Mouse (Mus musculus): ENCODE measurements around the gene Cib1. TPM values are rescaled to one million over a fixed set of nuclear protein-coding genes. Genes with fewer than 3 reads are reported as not detected.

Cib1 gene
- polyA plus RNA-seq, 1 experiment from 2014 or later: 90.8 TPM

GRCm38 (mm10) chr7:80230196-80230595, 2.4 kb downstream of the Cib1 start:
- H3K4me3 ChIP-seq: no peak overlapping the region
- ATAC-seq (ENCODE audit: borderline replicate concordance, extremely low read depth, low FRiP score, low TSS enrichment): no peak
- no peak overlapping the region for H3K9ac ChIP-seq
- WGBS: 73% methylated on average over 6 of the region's 6 CpGs
- no peak overlapping the region for H3K27ac ChIP-seq
- H3K4me1 ChIP-seq: peaks cover 22% of the 10 kb centered on the region
- H3K36me3 ChIP-seq: peaks cover 19% of the 10 kb centered on the region; the same call in 1 of the 2 replicates
- H3K4me2 ChIP-seq: no peak overlapping the region
- H3K9me3 ChIP-seq: no peaks in the 10 kb centered on the region
- H3K27me3 ChIP-seq: no peaks in the 10 kb centered on the region

- 95% methylated on average over 4 of the region's 4 CpGs for WGBS
- Histone ChIP-seq H3K4me1 (peaks cover 11% of the 10 kb centered on the region; the same call in 1 of the 2 replicates), H3K9ac (no peak overlapping the region), H3K4me2 (no peak overlapping the region), H3K4me3 (no peak overlapping the region), H3K36me3 (peaks cover 38% of the 10 kb centered on the region; the same call in 1 of the 2 replicates), H3K27me3 (no peaks in the 10 kb centered on the region), H3K9me3 (no peaks in the 10 kb centered on the region), H3K27ac (no peak overlapping the region)
- no peak for ATAC-seq (ENCODE audit: borderline replicate concordance, extremely low read depth, low FRiP score, low TSS enrichment)
Measured at GRCm38 (mm10) chr7:80227065-80227464, 5.5 kb downstream of the Cib1 start.

- Histone ChIP-seq H3K4me1 (no peaks in the 10 kb centered on the region), H3K9me3 (no peaks in the 10 kb centered on the region), H3K27ac (no peak overlapping the region), H3K4me2 (no peak overlapping the region), H3K9ac (no peak overlapping the region), H3K4me3 (no peak overlapping the region), H3K27me3 (no peaks in the 10 kb centered on the region), H3K36me3 (peaks cover 72% of the 10 kb centered on the region)
- no peak for ATAC-seq (ENCODE audit: borderline replicate concordance, extremely low read depth, low FRiP score, low TSS enrichment)
- WGBS: 85% methylated on average over 4 of the region's 4 CpGs
Measured at GRCm38 (mm10) chr7:80221179-80221750, 11.3 kb downstream of the Cib1 start.

GRCm38 (mm10) chr7:80220237-80220797, 12.3 kb downstream of the Cib1 start:
- no peak overlapping the region for H3K9ac ChIP-seq

GRCm38 (mm10) chr7:80218666-80219065, 13.9 kb downstream of the Cib1 start:
- no peak overlapping the region for H3K9ac ChIP-seq
- H3K4me2 ChIP-seq: no peak overlapping the region
- no peaks in the 10 kb centered on the region for H3K27me3 ChIP-seq
- H3K9me3 ChIP-seq: no peaks in the 10 kb centered on the region
- WGBS: 87% methylated on average over 9 of the region's 9 CpGs
- ATAC-seq (ENCODE audit: borderline replicate concordance, extremely low read depth, low FRiP score, low TSS enrichment): no peak
- no peak overlapping the region for H3K4me3 ChIP-seq
- H3K36me3 ChIP-seq: peaks cover 64% of the 10 kb centered on the region
- no peak overlapping the region for H3K27ac ChIP-seq
- 0 out of 2 replicates have a peak, but pooled peaks cover 2% of the 10 kb centered on the region for H3K4me1 ChIP-seq

More at GRCm38 (mm10) chr7:80220237-80220797, 12.3 kb downstream of the Cib1 start:
- ATAC-seq (ENCODE audit: borderline replicate concordance, extremely low read depth, low FRiP score, low TSS enrichment): no peak
- Histone ChIP-seq H3K36me3 (peaks cover 75% of the 10 kb centered on the region), H3K4me3 (no peak overlapping the region), H3K9me3 (no peaks in the 10 kb centered on the region), H3K4me1 (0 out of 2 replicates have a peak, but pooled peaks cover under 1% of the 10 kb centered on the region), H3K27ac (no peak overlapping the region), H3K4me2 (no peak overlapping the region), H3K27me3 (no peaks in the 10 kb centered on the region)
- WGBS: 91% methylated on average over 9 of the region's 9 CpGs

- H3K4me2 ChIP-seq: no peak overlapping the region
- ATAC-seq (ENCODE audit: borderline replicate concordance, extremely low read depth, low FRiP score, low TSS enrichment): 0 out of 2 replicates have a peak, but pooled peaks have one; percentile 38
- WGBS: 75% methylated on average over 8 of the region's 8 CpGs
- H3K27me3 ChIP-seq: no peaks in the 10 kb centered on the region
- H3K4me3 ChIP-seq: no peak overlapping the region
- no peak overlapping the region for H3K27ac ChIP-seq
- no peaks in the 10 kb centered on the region for H3K9me3 ChIP-seq
- H3K36me3 ChIP-seq: peaks cover 60% of the 10 kb centered on the region
- no peak overlapping the region for H3K9ac ChIP-seq
- H3K4me1 ChIP-seq: 0 out of 2 replicates have a peak, but pooled peaks cover 2% of the 10 kb centered on the region
Measured at GRCm38 (mm10) chr7:80216566-80216965, 16.0 kb downstream of the Cib1 start.

- no peaks in the 10 kb centered on the region for H3K27me3 ChIP-seq
- no peak overlapping the region for H3K27ac ChIP-seq
- peaks cover 49% of the 10 kb centered on the region for H3K36me3 ChIP-seq
- peak; percentile 77; the same call in 1 of the 2 replicates for ATAC-seq (ENCODE audit: borderline replicate concordance, extremely low read depth, low FRiP score, low TSS enrichment)
- no peak overlapping the region for H3K4me3 ChIP-seq
- H3K9me3 ChIP-seq: no peaks in the 10 kb centered on the region
- 0 out of 2 replicates have a peak, but pooled peaks cover 2% of the 10 kb centered on the region for H3K4me1 ChIP-seq
- no peak overlapping the region for H3K4me2 ChIP-seq
- 21% methylated on average over 4 of the region's 4 CpGs for WGBS
- H3K9ac ChIP-seq: no peak overlapping the region
Measured at GRCm38 (mm10) chr7:80215398-80215797, 17.2 kb downstream of the Cib1 start.

- 77% methylated on average over 8 of the region's 8 CpGs for WGBS
- H3K36me3 ChIP-seq: peaks cover 39% of the 10 kb centered on the region
- no peak for ATAC-seq (ENCODE audit: borderline replicate concordance, extremely low read depth, low FRiP score, low TSS enrichment)
Measured at GRCm38 (mm10) chr7:80214459-80214858, 18.2 kb downstream of the Cib1 start.

GRCm38 (mm10) chr7:80213604-80214003, 19.0 kb downstream of the Cib1 start:
- H3K9me3 ChIP-seq: no peaks in the 10 kb centered on the region
- H3K27me3 ChIP-seq: no peaks in the 10 kb centered on the region
- peaks cover 18% of the 10 kb centered on the region for H3K4me1 ChIP-seq
- H3K4me3 ChIP-seq: no peak overlapping the region
- ATAC-seq (ENCODE audit: borderline replicate concordance, extremely low read depth, low FRiP score, low TSS enrichment): no peak
- H3K9ac ChIP-seq: no peak overlapping the region
- no peak overlapping the region for H3K27ac ChIP-seq
- 85% methylated on average over 7 of the region's 7 CpGs for WGBS
- H3K36me3 ChIP-seq: peaks cover 31% of the 10 kb centered on the region; the same call in 1 of the 2 replicates
- H3K4me2 ChIP-seq: no peak overlapping the region

More at GRCm38 (mm10) chr7:80214459-80214858, 18.2 kb downstream of the Cib1 start:
- Histone ChIP-seq H3K4me1 (peaks cover 10% of the 10 kb centered on the region), H3K9ac (no peak overlapping the region), H3K9me3 (no peaks in the 10 kb centered on the region), H3K4me2 (no peak overlapping the region), H3K27me3 (no peaks in the 10 kb centered on the region), H3K27ac (no peak overlapping the region), H3K4me3 (no peak overlapping the region)

- ATAC-seq (ENCODE audit: borderline replicate concordance, extremely low read depth, low FRiP score, low TSS enrichment): no peak
- no peak overlapping the region for H3K4me2 ChIP-seq
- no peak overlapping the region for H3K9ac ChIP-seq
- no peak overlapping the region for H3K27ac ChIP-seq
- H3K36me3 ChIP-seq: 0 out of 2 replicates have a peak, but pooled peaks cover 8% of the 10 kb centered on the region
- 88% methylated on average over 4 of the region's 4 CpGs for WGBS
- H3K4me3 ChIP-seq: no peak overlapping the region
- H3K9me3 ChIP-seq: no peaks in the 10 kb centered on the region
- H3K4me1 ChIP-seq: peaks cover 45% of the 10 kb centered on the region
- no peaks in the 10 kb centered on the region for H3K27me3 ChIP-seq
Measured at GRCm38 (mm10) chr7:80210982-80211381, 21.6 kb downstream of the Cib1 start.

GRCm38 (mm10) chr7:80209669-80210068, 22.9 kb downstream of the Cib1 start:
- Histone ChIP-seq H3K4me2 (peak overlapping the region; percentile 21; the same call in 1 of the 2 replicates), H3K9ac (no peak overlapping the region), H3K4me3 (no peak overlapping the region), H3K27ac (peak overlapping the region; percentile 90), H3K27me3 (no peaks in the 10 kb centered on the region), H3K9me3 (no peaks in the 10 kb centered on the region), H3K36me3 (0 out of 2 replicates have a peak, but pooled peaks cover 4% of the 10 kb centered on the region), H3K4me1 (peaks cover 46% of the 10 kb centered on the region)
- WGBS: 65% methylated on average over 6 of the region's 6 CpGs
- ATAC-seq (ENCODE audit: borderline replicate concordance, extremely low read depth, low FRiP score, low TSS enrichment): no peak

GRCm38 (mm10) chr7:80208738-80209430, 23.7 kb downstream of the Cib1 start:
- Histone ChIP-seq H3K4me3 (no peak overlapping the region), H3K9ac (no peak overlapping the region), H3K9me3 (no peaks in the 10 kb centered on the region), H3K27me3 (no peaks in the 10 kb centered on the region), H3K27ac (peak overlapping the region; percentile 90), H3K4me2 (peak overlapping the region; percentile 37), H3K36me3 (0 out of 2 replicates have a peak, but pooled peaks cover under 1% of the 10 kb centered on the region), H3K4me1 (peaks cover 46% of the 10 kb centered on the region)
- 45% methylated on average over 10 of the region's 10 CpGs for WGBS
- peak; percentile 68 for ATAC-seq (ENCODE audit: borderline replicate concordance, extremely low read depth, low FRiP score, low TSS enrichment)

All from lung, embryonic 15.5 days (tissue).